Mouse (Mus musculus) MEL (cell line): ENCODE results near the gene Esyt2.
A peak's percentile ranks its signal among the peaks of the same experiment; 100 is the strongest.

Source experiments
- CTCF ChIP-seq, 3 experiments: IDR thresholded peaks in 2 of 3; conservative IDR thresholded peaks in 1 of 3; 2 replicates each; pipeline ENCODE4 v1.5.1; 2011 to 2012; ENCODE audit warnings: low read length in 3 of 3, low read depth in 2 of 3, mild to moderate bottlenecking in 2 of 3, improper control_type of control experiment in 1 of 3, inconsistent platforms in 1 of 3, mixed read lengths in 1 of 3, moderate library complexity in 1 of 3; ENCODE audit not compliant: control insufficient read depth in 1 of 3, insufficient read depth in 1 of 3, poor library complexity in 1 of 3, severe bottlenecking in 1 of 3
- EP300 ChIP-seq, 2 experiments: IDR thresholded peaks; 2 replicates each; pipeline ENCODE4 v1.6.1; 2011; ENCODE audit warnings: improper control_type of control experiment in 2 of 2, low read length in 2 of 2, low read depth in 1 of 2, mild to moderate bottlenecking in 1 of 2
- KAT2A ChIP-seq: conservative IDR thresholded peaks from 2 replicates; pipeline ENCODE4 v1.6.1; 2012; ENCODE audit warnings: low read depth, low read length, improper control_type of control experiment, inconsistent platforms
- MAZ ChIP-seq: IDR thresholded peaks from 2 replicates; pipeline ENCODE4 v1.6.1; 2012; ENCODE audit warnings: low read depth, mild to moderate bottlenecking, inconsistent platforms, low read length, improper control_type of control experiment
- MEF2A ChIP-seq: IDR thresholded peaks from 2 replicates; pipeline ENCODE4 v1.6.1; 2014; ENCODE audit warnings: low read depth, mild to moderate bottlenecking, inconsistent platforms, low read length, improper control_type of control experiment; ENCODE audit not compliant: poor library complexity, insufficient replicate concordance, severe bottlenecking; ENCODE audit errors: extremely low read depth
- MXI1 ChIP-seq: IDR thresholded peaks from 2 replicates; pipeline ENCODE4 v1.6.1; 2011; ENCODE audit warnings: mild to moderate bottlenecking, low read depth, low read length, improper control_type of control experiment
- POLR2A ChIP-seq, 2 experiments: IDR thresholded peaks; 2 replicates each; pipeline ENCODE4 v1.6.1; 2011 to 2012; ENCODE audit warnings: low read length in 2 of 2, mild to moderate bottlenecking in 2 of 2, control low read depth in 1 of 2, improper control_type of control experiment in 1 of 2, low read depth in 1 of 2, moderate library complexity in 1 of 2; ENCODE audit not compliant: control insufficient read depth in 1 of 2, insufficient read depth in 1 of 2, poor library complexity in 1 of 2
- RAD21 ChIP-seq: IDR thresholded peaks from 2 replicates; pipeline ENCODE4 v1.6.1; 2011; ENCODE audit warnings: mild to moderate bottlenecking, low read depth, low read length, improper control_type of control experiment
- USF1 ChIP-seq: IDR thresholded peaks from 2 replicates; pipeline ENCODE4 v1.6.1; 2014; ENCODE audit warnings: low read depth, mild to moderate bottlenecking, inconsistent platforms, low read length, improper control_type of control experiment, moderate library complexity
- ZKSCAN1 ChIP-seq: IDR thresholded peaks from 2 replicates; pipeline ENCODE4 v1.6.1; 2012; ENCODE audit warnings: low read depth, mild to moderate bottlenecking, inconsistent platforms, low read length, improper control_type of control experiment, moderate library complexity

DNA sequence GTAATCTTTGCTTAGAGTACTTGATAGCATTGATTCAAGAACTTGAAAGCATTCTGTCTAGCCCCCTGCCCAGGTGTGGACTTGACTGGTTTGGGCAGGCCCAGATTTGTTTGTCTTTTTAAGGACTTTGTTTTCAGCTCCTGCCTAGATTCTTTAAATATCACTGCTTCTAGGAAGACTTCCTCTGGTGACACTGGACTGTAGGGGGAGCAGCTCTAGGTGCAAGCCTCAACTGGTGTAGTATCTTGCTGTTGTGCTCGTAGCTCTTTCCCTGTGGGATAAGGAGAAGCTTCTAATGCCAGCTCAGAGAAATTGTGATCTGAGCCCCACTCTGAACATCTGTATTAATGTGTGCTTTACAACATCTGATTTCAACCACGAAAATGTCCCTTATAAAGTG lies 113.3 kb downstream of the Esyt2 start:
- TF ChIP-seq USF1 (no peak), MXI1 (no peak), POLR2A (IDR thresholded peaks at IDR 0.05; ENCODE audit: control insufficient read depth in 1 of 2, insufficient read depth in 1 of 2, low read depth in 1 of 2, low read length in 2 of 2, poor library complexity in 1 of 2) (no peak), MAZ (no peak), CTCF (IDR thresholded peaks at IDR 0.05 in 2 of 3, conservative IDR thresholded peaks at IDR 0.05 in 1 of 3; ENCODE audit: control insufficient read depth in 1 of 3, insufficient read depth in 1 of 3, low read depth in 2 of 3, low read length in 3 of 3, poor library complexity in 1 of 3, severe bottlenecking in 1 of 3) (peak; percentile 17 to 49 (median 33); a peak in 4 of 6 replicates), RAD21 (peak; percentile 9), ZKSCAN1 (no peak), EP300 (IDR thresholded peaks at IDR 0.05; ENCODE audit: low read depth in 1 of 2, low read length in 2 of 2) (no peak), KAT2A (no peak), MEF2A (no peak)
